Mouse (Mus musculus) kidney, adult 2 months (tissue): ENCODE data around the gene Fam57a. TPM values are rescaled to one million over a fixed set of nuclear protein-coding genes. Genes with fewer than 3 reads are reported as not detected.
A peak's percentile ranks its signal among the peaks of the same experiment; 100 is the strongest.

Experiments used
- DNase-seq: peaks from one replicate; pipeline ENCODE4 v3.0.0; 2021
- H3K27ac ChIP-seq: fragments of 200-500 bp; 2 replicates; pipeline ENCODE4 v1.5.1; 2012; ENCODE audit warnings: low read depth, low read length, control low read depth, inconsistent platforms; ENCODE audit not compliant: insufficient read depth
- H3K27me3 ChIP-seq: fragments of 200-500 bp; replicated peaks from 2 replicates; pipeline ENCODE4 v1.6.1; 2012; ENCODE audit warnings: mild to moderate bottlenecking, moderate library complexity, low read length, inconsistent platforms; ENCODE audit not compliant: control insufficient read depth, insufficient read depth
- H3K36me3 ChIP-seq: fragments of 200-500 bp; 2 replicates; pipeline ENCODE4 v1.6.1; 2012; ENCODE audit warnings: mild to moderate bottlenecking, moderate library complexity, low read length, inconsistent platforms; ENCODE audit not compliant: control insufficient read depth, insufficient read depth
- H3K4me1 ChIP-seq: fragments of 200-500 bp; 2 replicates; pipeline ENCODE4 v1.6.1; 2011; ENCODE audit warnings: low read length; ENCODE audit not compliant: control insufficient read depth, insufficient read depth
- H3K4me3 ChIP-seq: fragments of 200-500 bp; 2 replicates; pipeline ENCODE4 v1.5.1; 2011; ENCODE audit warnings: mild to moderate bottlenecking, low read depth, low read length, control low read depth; ENCODE audit not compliant: insufficient read depth
- CTCF ChIP-seq: fragments of 200-500 bp; conservative IDR thresholded peaks from 2 replicates; pipeline ENCODE4 v1.5.1; 2011; ENCODE audit warnings: low read depth, mild to moderate bottlenecking, control low read depth, low read length, moderate library complexity, mixed read lengths; ENCODE audit not compliant: insufficient read depth, insufficient read length
- POLR2A ChIP-seq: fragments of 200-500 bp; IDR thresholded peaks from one replicate; pipeline ENCODE4 v1.6.1; 2011; ENCODE audit warnings: low read depth, low read length, control low read depth
- WGBS: fragments of 180-500 bp; shearing (Covaris S2); methylation state at CpG from one replicate; pipeline ENCODE4 v1.1.7; 2018; 5-methylcytosine and 5-hydroxymethylcytosine counted together
- polyA plus RNA-seq: library from polyadenylated mRNA; depleted of rRNA; stranded (reverse); fragments of >200 nt; gene quantifications from 2 replicates; pipeline ENCODE4 v1.2.3, GENCODE M21; 2012

The Fam57a gene
- polyA plus RNA-seq, 1 experiment = 5.8 TPM

DNA sequence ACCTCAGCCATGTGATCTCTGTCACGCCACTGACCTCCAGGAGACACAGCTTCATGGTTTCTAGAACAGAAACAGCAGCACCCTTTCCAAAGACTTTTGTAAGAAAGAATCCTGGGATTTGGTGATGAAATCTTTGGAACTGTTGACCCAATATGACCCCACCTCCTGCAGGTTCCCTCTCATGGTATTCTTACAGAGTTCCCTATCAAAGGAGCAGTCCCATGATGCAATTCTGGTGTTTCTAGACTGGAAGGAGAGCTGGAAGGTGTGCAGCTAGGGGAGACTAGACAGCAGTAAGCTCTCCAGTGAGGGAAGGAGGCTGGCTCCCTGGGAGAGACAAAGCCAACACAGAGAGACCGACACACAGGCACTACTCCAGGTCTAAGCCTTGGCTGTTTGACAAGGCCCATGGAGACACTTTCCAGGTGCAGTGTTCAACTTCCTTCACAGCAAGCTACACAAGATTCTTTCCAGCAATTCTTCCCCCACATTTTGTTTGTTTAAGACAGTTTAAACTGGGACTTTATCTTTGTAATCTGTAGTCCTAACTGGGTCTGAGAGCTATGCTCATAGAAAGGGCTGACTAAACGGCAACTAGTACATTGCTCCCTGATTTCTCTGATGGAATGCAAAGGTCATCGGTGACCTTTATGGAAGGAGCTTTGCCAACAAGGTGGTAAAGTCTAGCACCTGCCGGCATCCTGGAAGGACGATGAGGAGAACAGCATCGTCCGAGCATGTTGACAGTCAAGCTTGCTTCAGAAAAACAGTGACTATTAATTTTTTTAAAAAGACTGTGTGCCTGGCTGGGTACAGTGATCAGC, 33.1 kb upstream of the Fam57a start:
- Histone ChIP-seq H3K36me3 (no peaks in the 10 kb centered on the region), H3K4me3 (no peak overlapping the region), H3K4me1 (peaks cover 17% of the 10 kb centered on the region; the same call in 1 of the 2 replicates), H3K27me3 (no peaks in the 10 kb centered on the region), H3K27ac (0 out of 2 replicates have a peak overlapping the region, but pooled peaks have one; percentile 24)
- 35% methylated on average over 8 of the region's 8 CpGs for WGBS
- peak; percentile 53 for DNase-seq
- TF ChIP-seq POLR2A (no peak), CTCF (no peak)

DNA sequence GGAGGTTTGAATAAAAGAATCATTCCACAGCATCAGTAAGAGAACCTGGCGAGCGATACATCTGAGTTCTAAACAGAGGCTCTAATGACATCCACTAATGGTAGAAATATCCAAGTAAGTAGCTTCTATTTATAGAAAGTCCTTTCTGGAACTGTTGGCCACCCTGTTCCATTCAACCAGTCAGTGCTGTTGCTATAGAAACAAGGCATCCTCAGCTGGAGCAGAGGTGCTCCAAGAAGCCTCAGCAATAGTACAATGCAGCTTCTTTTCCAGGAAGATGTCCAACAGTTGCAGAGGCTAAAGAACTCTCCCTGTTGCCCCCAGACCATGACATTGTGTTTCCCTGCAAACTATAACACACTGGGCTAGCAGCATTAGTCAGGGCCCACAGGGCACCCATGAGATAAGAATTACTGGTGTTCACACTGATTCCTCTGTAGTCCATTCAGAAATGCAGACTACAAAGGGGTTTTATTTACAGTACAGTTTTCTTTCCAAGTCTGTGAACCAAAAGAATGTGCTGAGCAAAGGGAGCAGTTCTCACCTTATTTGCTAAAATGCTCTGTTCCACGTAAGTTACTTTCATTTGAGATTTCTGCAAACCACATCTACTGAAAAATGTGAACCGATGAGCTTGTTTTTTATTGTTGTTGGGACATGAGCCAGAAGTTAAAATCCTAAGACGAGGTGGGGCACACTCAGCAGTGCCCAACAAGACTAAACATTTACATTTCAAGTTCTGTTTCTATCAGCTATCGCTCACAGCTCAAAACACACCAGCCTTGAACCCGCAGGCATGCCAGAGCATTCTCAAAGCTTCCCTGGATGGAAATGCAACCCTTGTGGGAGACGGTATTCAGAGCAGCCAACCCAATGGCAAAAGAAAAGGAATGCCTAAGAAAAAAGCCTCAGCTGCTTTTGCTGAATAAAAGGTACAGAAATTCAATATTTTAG, 31.1 kb upstream of the Fam57a start:
- H3K27ac ChIP-seq = no peak overlapping the region
- H3K27me3 ChIP-seq = no peaks in the 10 kb centered on the region
- TF ChIP-seq POLR2A (no peak), CTCF (no peak)
- no peaks in the 10 kb centered on the region for H3K36me3 ChIP-seq
- no peak overlapping the region for H3K4me3 ChIP-seq
- peak; percentile 24 for DNase-seq
- WGBS = 58% methylated on average over 8 of the region's 8 CpGs
- peaks cover 17% of the 10 kb centered on the region; the same call in 1 of the 2 replicates for H3K4me1 ChIP-seq

DNA sequence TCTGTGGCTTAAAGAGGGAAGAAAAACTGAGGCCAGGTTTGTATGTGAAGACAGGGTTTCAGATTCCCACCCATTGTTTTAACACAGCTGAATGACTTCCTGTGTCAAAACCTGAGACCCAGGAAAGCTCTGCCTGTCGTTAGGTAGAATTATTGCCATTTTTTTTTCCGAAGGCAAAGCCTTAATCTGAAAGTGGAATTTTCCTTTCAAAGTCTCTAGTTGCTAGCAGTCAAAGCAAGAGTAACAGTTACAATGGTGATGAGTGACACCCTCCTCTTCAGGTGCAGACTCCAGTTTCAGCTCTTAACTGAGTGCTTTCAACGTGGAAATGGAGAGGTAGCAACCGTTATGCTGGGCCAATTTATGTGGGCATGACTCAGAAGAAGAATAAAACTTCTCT, 28.5 kb upstream of the Fam57a start:
- H3K27ac ChIP-seq = peak overlapping the region; percentile 50
- no peaks in the 10 kb centered on the region for H3K36me3 ChIP-seq
- no peak for DNase-seq
- no peaks in the 10 kb centered on the region for H3K27me3 ChIP-seq
- H3K4me3 ChIP-seq = no peak overlapping the region
- no peak for TF ChIP-seq POLR2A
- TF ChIP-seq CTCF = no peak
- 39% methylated on average over 4 of the region's 4 CpGs for WGBS
- H3K4me1 ChIP-seq = peaks cover 16% of the 10 kb centered on the region; the same call in 1 of the 2 replicates

DNA sequence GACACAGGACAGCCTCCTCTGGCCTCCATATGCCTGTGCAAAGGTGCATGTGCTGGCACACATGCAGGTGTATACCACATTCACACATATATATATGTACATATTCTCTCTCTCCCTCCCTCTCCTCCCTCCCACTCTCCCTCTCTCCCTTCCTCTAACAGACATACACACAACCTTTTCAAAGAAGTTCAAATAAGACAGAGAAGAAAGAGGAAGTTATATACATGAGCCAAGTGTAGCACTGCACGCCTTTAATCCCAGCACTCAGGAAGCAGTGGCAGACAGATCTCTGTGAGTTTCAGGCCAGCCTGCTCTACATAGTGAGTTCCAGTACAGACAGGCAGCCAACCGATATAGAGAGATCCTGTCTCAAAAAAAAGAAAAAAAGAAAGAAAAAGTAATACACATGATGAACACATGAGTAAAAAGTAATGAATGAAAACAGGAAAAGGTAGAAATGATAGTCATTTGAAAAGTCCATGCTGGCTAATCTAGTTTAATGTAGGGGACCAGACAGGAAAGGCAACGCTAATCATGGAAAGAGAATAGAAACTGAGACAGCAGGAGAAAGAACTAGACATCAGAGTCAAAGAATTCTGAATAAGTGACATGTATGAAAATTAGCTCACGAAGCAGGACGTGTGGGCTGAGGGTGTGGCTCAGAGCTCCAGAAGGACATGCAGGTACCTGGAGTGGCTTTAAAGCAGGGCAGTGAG, 26.1 kb upstream of the Fam57a start:
- Histone ChIP-seq H3K27ac (no peak overlapping the region), H3K27me3 (no peaks in the 10 kb centered on the region), H3K4me3 (no peak overlapping the region), H3K36me3 (no peaks in the 10 kb centered on the region), H3K4me1 (peaks cover 7% of the 10 kb centered on the region; the same call in 1 of the 2 replicates)
- DNase-seq = no peak
- WGBS = 73% methylated on average over 5 of the region's 5 CpGs
- no peak for TF ChIP-seq CTCF
- no peak for TF ChIP-seq POLR2A

DNA sequence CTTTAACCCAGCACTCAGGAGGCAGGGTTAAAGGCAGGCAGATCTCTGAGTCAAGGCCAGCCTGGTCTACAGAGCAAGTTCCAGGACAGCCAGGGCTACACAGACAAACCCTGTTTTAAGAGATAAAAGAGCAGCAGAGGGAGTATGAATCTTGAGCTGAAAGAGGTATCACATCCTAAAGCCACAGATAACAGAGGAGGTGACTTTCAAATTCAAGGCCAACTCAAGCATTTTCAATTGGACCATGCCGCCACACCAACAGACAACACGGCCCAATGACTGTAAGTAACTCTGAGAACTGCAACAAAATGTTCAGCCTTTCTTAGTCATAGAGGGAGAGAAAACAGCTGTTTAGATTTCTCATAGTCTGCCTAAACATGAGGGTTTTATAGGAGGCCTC, 25.3 kb upstream of the Fam57a start:
- Histone ChIP-seq H3K4me3 (no peak overlapping the region), H3K36me3 (no peaks in the 10 kb centered on the region), H3K27me3 (no peaks in the 10 kb centered on the region), H3K27ac (no peak overlapping the region), H3K4me1 (no peaks in the 10 kb centered on the region)
- WGBS = 95% methylated on average over 2 of the region's 2 CpGs
- DNase-seq = no peak
- TF ChIP-seq POLR2A = no peak
- TF ChIP-seq CTCF = no peak

DNA sequence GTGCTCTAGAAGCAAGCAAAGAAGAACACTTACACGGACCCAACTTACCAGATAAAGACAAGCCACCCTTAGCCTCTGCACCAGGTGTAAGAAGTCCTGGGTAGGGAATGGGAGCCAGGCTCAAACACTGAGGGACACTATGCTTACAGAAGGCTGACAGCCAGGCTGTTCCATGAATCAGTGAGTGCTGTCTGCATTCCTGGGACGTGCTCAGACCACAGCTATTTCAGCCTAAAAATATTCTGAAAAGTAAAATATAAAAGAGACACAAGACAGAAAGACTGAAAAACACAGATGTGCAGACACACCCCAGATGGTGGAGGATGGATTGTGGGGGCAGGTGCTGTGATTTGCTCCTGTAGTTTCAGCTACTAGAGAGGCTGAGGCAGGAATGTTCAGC, 24.6 kb upstream of the Fam57a start:
- TF ChIP-seq POLR2A = no peak
- DNase-seq = no peak
- WGBS = 90% methylated on average over 2 of the region's 2 CpGs
- no peaks in the 10 kb centered on the region for H3K27me3 ChIP-seq
- no peaks in the 10 kb centered on the region for H3K4me1 ChIP-seq
- H3K36me3 ChIP-seq = no peaks in the 10 kb centered on the region
- H3K27ac ChIP-seq = no peak overlapping the region
- H3K4me3 ChIP-seq = no peak overlapping the region
